Mouse (Mus musculus): ENCODE measurements around the gene Tfpt.
"Not testable (repeated sequence)": the region's sequence is repeated elsewhere in the genome, so short reads cannot be mapped to it uniquely, and the experiment has no call there.

Gene Tfpt

GRCm38 (mm10) chr7:3616389-3617241, 13.1 kb downstream of the Tfpt start:
- no peak for DNase-seq (ENCODE audit: low spot score)

- no peak for DNase-seq (ENCODE audit: low spot score)
These were observed 13.7 kb downstream of the Tfpt start, which contains the start of gene Oscar for GRCm38 (mm10) chr7:3616057-3616388. Gene Oscar, minus strand, starts transcription at chr7:3616157.

- DNase-seq (ENCODE audit: low spot score): no peak
These were observed 15.7 kb downstream of the Tfpt start for GRCm38 (mm10) chr7:3614021-3614420.

- DNase-seq (ENCODE audit: low spot score): no peak
These were observed 18.7 kb downstream of the Tfpt start for GRCm38 (mm10) chr7:3611006-3611405.

GRCm38 (mm10) chr7:3610437-3610836, 19.3 kb downstream of the Tfpt start:
- DNase-seq (ENCODE audit: low spot score): no peak

GRCm38 (mm10) chr7:3609082-3609481, 20.6 kb downstream of the Tfpt start:
- no peak for DNase-seq (ENCODE audit: low spot score)

- DNase-seq (ENCODE audit: low spot score): no peak
These were observed 21.1 kb downstream of the Tfpt start for GRCm38 (mm10) chr7:3608668-3609067.

- no peak for DNase-seq (ENCODE audit: low spot score)
These were observed 22.3 kb downstream of the Tfpt start for GRCm38 (mm10) chr7:3607391-3607790.

- no peak for DNase-seq (ENCODE audit: low spot score)
These were observed 22.9 kb downstream of the Tfpt start for GRCm38 (mm10) chr7:3606798-3607197.

GRCm38 (mm10) chr7:3601119-3601518, 28.6 kb downstream of the Tfpt start:
- DNase-seq (ENCODE audit: low spot score): no peak

GRCm38 (mm10) chr7:3597755-3598154, 32.0 kb downstream of the Tfpt start:
- DNase-seq (ENCODE audit: low spot score): not testable (repeated sequence)

- no peak for DNase-seq (ENCODE audit: low spot score)
These were observed 34.6 kb downstream of the Tfpt start for GRCm38 (mm10) chr7:3595146-3595545.

- DNase-seq (ENCODE audit: low spot score): no peak
These were observed 35.0 kb downstream of the Tfpt start for GRCm38 (mm10) chr7:3594686-3595085.

GRCm38 (mm10) chr7:3593855-3594254, 35.9 kb downstream of the Tfpt start:
- DNase-seq (ENCODE audit: low spot score): no peak

- DNase-seq (ENCODE audit: low spot score): no peak
These were observed 38.2 kb downstream of the Tfpt start for GRCm38 (mm10) chr7:3591534-3591933.

- no peak for DNase-seq (ENCODE audit: low spot score)
These were observed 39.2 kb downstream of the Tfpt start for GRCm38 (mm10) chr7:3590550-3590949.

GRCm38 (mm10) chr7:3587292-3587691, 42.4 kb downstream of the Tfpt start:
- no peak for DNase-seq (ENCODE audit: low spot score)

- no peak for DNase-seq (ENCODE audit: low spot score)
These were observed 43.5 kb downstream of the Tfpt start for GRCm38 (mm10) chr7:3586255-3586654.

GRCm38 (mm10) chr7:3585763-3586162, 44.0 kb downstream of the Tfpt start:
- DNase-seq (ENCODE audit: low spot score): no peak

- no peak for DNase-seq (ENCODE audit: low spot score)
These were observed 49.7 kb downstream of the Tfpt start for GRCm38 (mm10) chr7:3580029-3580428.

GRCm38 (mm10) chr7:3578952-3579546, 50.7 kb downstream of the Tfpt start:
- no peak for DNase-seq (ENCODE audit: low spot score)

GRCm38 (mm10) chr7:3578196-3578595, 51.5 kb downstream of the Tfpt start:
- DNase-seq (ENCODE audit: low spot score): no peak

- no peak for DNase-seq (ENCODE audit: low spot score)
These were observed 53.2 kb downstream of the Tfpt start for GRCm38 (mm10) chr7:3576354-3577124.

Measured in urinary bladder, postnatal 10 days (tissue).